Mouse (Mus musculus) left cerebral cortex, adult 8-10 months (tissue): ENCODE measurements around the gene Kazald1. TPM values are rescaled to one million over a fixed set of nuclear protein-coding genes. Genes with fewer than 3 reads are reported as not detected.

Experiments used
- total RNA-seq, 4 experiments: library from RNA; stranded (reverse); gene quantifications; 2 replicates each; pipeline ENCODE4 v1.2.4; 2022

Gene Kazald1
- total RNA-seq, 4 experiments from 2014 or later = 5.1 to 7.0 (median 5.7) TPM

Other genes with a start within 250 kb of the Kazald1 start
- gene Slf2, start 144.1 kb upstream of the Kazald1 start, total RNA-seq = 10 to 100 TPM; 35.1 to 40.0 (median 37.9) TPM
- 10 to 100 TPM; 16.9 to 22.5 (median 20.0) TPM for gene Sema4g, start 86.1 kb upstream of the Kazald1 start, total RNA-seq
- gene Twnk, start 69.6 kb upstream of the Kazald1 start, total RNA-seq = 10 to 100 TPM; 13.2 to 15.1 (median 14.2) TPM
- gene Mrpl43, start 68.8 kb upstream of the Kazald1 start, total RNA-seq = 10 to 100 TPM; 37.3 to 43.8 (median 39.8) TPM
- gene Lzts2, start 60.8 kb upstream of the Kazald1 start, total RNA-seq = 10 to 100 TPM; 40.8 to 44.6 (median 43.3) TPM
- 1 to 10 TPM; 5.5 to 6.2 (median 5.7) TPM for gene Pdzd7, start 29.5 kb upstream of the Kazald1 start, total RNA-seq
- gene Sfxn3, start 27.7 kb upstream of the Kazald1 start, total RNA-seq = 100 to 1,000 TPM; 111 to 132 (median 121) TPM
- not detected for gene Tlx1, start 75.4 kb downstream of the Kazald1 start, total RNA-seq
- gene Lbx1, start 160.6 kb downstream of the Kazald1 start, total RNA-seq = not detected